Mouse (Mus musculus) monocyte, adult 5-6 weeks (primary cell): Measurements from ENCODE around the gene Capg. TPM values are rescaled to one million over a fixed set of nuclear protein-coding genes. Genes with fewer than 3 reads are reported as not detected.

ENCODE experiments used
- ATAC-seq: fragments of 153-309, 156-312 bp; replicated peaks from 2 replicates; pipeline ENCODE4 v1.8.0; 2017; ENCODE audit warnings: mild to moderate bottlenecking; ENCODE audit not compliant: low TSS enrichment, insufficient number of reproducible peaks, severe bottlenecking, poor library complexity, low FRiP score
- total RNA-seq: library from RNA; stranded (forward); fragments of 200-1000, 200-491, 200-594 nt; gene quantifications from 3 replicates; pipeline ENCODE4 v1.2.3, GENCODE M21; 2017

Capg gene
- 54.4 to 71.6 TPM (median 54.8 TPM) in 3 replicates for total RNA-seq

- 0 out of 2 replicates have a peak, but pooled peaks have one; percentile 33 for ATAC-seq
These were observed at the start of gene Capg for GRCm38 (mm10) chr6:72544283-72544987. TSS of gene Capg (plus strand) at chr6:72544391.

GRCm38 (mm10) chr6:72498950-72499349 is 45.2 kb upstream of the Capg start:
- ATAC-seq: no peak

DNA sequence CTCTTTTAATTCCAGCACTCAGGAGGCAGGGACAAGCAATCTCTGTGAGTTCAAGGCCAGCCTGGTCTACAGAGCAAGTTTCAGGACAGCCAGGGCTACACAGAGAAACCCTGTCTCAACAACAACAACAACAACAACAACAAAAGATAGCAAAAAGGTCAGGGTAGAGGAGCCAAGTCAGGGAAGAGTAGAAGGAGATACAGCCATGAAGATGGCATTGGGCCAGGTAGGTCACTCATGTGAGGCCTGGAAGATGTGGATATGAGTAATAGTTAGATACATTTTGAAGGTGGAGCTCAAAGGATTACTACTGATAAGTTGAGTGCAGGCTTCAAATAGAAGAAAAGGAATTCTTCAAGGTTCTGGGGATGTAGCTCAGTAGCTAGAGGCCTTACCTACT is 40.9 kb upstream of the Capg start:
- ATAC-seq: no peak

GRCm38 (mm10) chr6:72503939-72504338 is 40.3 kb upstream of the Capg start:
- ATAC-seq: no peak

- no peak for ATAC-seq
These were observed 38.1 kb upstream of the Capg start for GRCm38 (mm10) chr6:72506104-72506503.

DNA sequence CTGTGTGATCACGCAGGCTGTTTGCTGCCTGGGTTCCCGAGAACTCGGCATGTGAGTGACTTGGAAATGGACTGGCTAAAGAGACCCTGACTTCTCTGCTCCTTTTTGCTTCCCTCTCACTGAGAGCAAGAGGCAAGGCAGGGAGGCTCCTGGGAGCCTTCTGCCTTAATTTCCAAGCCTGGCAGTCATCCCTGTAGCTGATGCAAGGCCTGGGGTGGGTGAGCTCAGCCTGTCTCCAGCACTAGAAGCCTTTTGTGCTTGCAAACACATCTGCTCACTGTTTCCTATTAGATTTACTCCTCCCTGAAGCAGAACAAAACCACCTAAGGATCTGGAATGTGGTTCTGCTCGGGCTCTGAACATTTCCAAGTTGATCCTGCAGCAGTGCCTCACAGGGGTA is 35.6 kb upstream of the Capg start:
- no peak for ATAC-seq

GRCm38 (mm10) chr6:72509872-72510435 is 34.2 kb upstream of the Capg start:
- ATAC-seq: no peak

- no peak for ATAC-seq
These were observed 33.3 kb upstream of the Capg start for GRCm38 (mm10) chr6:72510686-72511421.

DNA sequence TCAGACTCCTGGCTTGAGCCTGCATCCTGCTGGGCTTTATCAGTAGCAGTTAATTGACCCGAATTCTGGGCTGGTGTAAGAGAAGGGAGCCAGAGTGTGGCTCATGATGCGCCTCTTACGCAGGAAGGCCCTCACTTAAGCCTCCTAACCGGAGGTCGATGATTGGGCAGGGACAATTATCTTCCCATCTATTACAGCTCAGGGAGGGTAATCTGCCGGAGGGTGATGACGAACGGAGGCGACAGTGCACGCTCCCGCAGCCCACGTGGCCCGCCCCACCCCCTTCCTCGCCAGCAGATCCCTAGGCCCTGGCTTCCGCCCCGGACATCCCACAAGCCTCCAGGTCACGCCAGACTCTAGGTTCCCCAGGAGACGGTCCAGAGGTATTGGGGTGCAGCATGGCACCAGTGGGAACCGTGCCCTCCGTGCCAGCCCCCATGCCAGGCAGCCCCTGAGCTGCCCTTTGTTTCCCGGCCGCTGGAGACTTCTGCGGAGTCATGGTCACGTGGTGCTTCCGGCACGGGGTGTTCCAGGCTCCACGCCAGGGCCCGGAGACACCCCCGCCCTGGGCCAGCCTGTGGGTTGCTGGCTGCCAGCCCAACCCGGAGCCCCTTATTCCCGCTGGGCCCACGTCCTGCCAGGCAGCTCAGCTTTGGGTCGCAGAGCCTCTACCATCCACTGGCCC is 31.7 kb upstream of the Capg start:
- ATAC-seq: peak; percentile 73

- ATAC-seq: no peak
These were observed 31.1 kb upstream of the Capg start for GRCm38 (mm10) chr6:72513071-72513440.

DNA sequence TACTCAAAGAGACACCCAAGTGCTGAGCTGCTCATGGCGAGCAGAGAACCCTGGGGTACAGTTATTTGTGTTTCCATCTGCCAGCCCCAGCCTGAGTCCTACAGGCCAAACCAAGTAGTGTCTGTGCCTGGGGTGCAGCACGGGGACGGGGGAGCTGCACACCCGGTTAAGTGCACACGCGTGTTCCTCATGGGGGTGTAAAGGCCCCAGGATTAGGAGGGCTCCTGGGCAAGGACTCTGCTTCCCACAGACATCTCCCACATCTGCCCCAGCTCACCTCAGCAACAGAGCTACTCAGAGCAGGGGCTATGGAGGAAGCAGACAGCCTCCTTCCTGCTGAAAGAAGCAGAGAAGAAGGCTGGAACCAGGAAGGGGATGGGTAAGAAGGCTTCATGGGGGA is 28.5 kb upstream of the Capg start:
- no peak for ATAC-seq

DNA sequence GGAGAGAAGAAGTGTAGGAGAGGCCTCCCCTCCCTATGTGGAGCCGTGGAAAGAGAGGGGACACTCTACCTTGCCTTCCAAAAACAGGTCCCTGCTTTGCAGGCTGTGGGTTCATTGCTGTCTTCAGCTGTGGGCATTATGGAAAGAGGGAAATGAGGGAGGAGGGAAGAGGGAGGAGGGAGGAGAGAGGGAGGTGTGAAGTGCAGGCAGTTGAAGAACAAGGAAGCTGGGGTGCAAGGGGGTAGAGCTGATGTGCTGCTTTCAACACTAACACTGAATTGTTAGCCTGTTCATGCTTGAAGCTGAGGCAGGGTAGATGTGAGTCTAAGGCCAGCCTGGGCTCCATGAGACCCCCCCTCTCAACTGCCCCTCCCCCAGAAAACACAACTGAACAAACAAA is 25.3 kb upstream of the Capg start:
- ATAC-seq: no peak

DNA sequence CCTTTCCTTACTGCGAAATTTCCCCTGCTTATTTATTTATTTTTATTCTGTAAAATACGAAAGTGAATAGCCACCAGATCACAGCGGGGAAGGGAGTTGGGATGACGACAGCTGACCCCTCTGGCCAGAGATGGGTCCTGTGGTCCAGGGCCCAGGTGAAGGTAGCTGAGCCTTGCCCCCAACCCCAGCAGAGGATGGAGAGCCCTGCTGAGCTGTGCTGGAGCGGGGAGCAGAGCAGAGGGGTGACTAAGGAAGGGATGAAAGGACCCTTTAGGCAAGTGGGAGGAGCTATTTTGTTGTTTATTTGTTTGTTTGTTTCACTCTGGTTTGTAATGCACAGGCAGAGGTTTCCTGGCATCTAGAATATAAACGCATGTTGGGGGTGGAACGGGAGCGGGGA is 24.9 kb upstream of the Capg start:
- ATAC-seq: no peak

DNA sequence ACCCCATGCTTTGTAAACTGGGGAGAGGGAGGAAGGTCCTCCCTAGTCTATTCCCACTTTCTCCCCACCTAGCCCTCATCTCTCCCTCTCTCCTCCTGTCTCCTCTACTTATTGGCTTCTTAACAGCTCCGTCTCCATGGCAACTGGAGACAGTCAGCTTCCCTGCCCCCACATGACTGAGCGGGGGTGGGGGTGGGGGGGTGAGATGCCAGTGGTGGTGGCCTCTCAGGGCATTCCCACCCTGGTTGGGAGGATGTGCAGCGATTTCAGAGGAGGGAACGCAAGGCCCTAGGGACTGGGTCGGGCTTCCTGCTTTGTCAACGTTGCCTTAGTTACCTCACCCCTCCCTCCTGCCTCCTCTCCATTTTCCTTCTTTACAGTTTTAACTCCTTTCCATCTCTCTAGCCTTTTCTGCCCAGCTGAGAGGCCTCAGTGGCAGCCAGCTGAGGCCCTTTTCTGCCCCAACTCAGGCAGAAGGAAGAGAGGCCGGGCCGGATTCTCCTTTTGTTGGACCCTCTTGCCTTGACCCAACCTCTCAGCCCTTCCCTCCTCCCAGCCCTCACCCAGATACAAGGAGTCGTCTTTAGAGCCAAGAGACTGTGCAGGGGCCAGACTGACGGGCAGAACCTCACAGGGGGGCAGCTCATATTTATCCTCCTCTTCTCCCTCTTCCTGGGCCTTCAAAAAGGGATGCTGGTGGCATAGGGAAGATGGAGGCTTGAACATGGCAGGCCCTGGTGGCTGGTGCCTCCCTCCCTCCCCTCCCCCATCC is 24.1 kb upstream of the Capg start:
- ATAC-seq: no peak

DNA sequence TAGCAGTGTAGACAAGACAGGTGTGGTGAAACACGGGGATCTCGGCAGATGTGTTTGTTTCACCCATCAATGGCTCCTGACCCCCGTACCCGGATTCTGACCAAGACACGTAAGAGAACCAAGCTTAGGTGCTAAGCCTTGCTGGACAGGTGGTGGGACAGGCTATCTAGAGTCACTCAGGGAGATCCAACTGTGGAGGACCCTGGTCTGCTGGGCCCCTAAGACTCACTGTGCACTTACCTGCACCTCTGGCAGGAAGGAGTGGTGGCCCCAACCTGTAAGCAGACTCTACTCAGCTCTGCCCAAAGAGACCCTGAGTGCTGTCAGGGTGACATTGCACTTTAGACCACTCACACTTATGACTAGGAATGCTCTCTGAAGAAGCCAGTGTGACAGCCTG is 23.3 kb upstream of the Capg start:
- no peak for ATAC-seq

- ATAC-seq: no peak
These were observed 22.6 kb upstream of the Capg start, which contains the start of gene Sh2d6 for GRCm38 (mm10) chr6:72521607-72522006. TSS of gene Sh2d6 (minus strand) at chr6:72521707.

- no peak for ATAC-seq
These were observed 21.9 kb upstream of the Capg start for GRCm38 (mm10) chr6:72522288-72522687.

DNA sequence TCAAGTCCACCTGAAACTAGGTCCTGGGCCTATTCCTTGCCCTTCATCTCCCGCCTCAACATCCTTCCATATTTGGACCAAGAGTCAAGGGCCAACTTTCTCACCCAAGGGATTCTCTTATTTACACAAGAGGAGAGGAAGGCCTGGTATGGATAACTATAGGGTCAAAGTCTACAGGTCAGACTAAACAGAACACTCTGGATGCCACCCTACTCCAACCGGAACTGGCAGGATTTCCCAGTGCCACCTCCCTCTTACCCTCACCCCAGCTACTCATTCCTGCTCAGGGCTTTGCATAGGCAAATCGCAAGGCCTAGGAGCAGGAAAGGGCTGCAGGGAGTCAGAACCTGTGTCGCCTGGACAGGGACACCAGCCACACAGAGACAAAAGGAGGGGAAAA is 21.0 kb upstream of the Capg start:
- no peak for ATAC-seq

DNA sequence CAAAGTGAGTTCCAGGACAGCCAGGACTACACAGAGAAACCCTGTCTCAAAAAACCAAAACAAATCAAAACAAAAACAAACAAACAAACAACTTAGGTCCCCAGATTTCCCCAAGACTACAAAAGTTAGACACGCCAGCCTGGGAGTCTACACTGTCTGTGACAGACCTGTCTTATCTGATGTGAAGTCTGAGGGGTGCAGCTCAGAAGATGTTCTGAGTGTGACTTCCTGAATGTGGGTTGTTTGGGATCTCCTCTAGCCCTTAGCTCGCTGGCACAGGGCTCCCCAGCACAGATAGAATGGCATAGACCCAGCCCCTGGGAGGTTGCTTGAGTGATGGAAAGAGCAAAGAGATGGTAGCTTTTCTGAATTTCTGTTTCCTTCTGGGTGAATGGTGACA is 20.0 kb upstream of the Capg start:
- no peak for ATAC-seq
